Mouse (Mus musculus): Measurements from ENCODE around the gene Fxn.

Gene Fxn

DNA sequence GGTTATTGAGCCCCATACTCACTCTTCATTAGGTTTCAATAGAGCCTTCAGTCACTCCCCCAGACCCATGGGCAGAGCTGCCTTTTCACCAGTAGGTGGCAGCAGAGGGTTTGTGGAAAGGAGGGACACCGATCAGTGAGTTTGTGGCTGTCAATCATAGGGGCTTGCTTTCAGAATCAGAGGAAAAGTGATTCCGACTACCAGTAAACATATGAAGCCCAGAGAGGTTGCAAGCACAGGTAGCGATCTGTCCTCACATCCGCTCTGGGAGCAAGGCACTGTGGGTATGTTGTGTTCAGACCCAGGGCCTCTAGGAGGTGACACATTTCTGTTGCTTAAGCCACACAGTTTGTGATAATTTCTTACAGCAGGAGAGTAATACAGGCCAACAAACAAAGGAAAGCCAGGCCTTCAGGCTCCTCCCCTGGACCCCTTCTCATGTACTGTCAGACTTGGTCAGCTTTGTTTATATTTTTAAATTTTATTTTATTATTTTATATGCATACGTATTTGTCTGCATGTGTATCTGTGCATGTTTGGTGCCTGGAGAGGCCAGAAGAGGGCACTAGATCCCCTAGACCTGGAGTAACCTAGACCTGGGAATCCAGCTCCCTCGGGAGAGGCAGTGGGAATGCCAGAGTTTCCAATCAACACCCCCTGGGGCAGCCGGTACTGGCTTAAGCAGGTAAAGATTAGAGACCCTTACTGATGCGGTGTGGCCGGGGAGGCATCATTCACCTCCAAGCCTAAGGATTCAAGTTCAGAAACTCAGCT, 20.8 kb upstream of the Fxn start:
- DNase-seq (ENCODE audit: inconsistent ontology term) = peak; percentile 74

DNA sequence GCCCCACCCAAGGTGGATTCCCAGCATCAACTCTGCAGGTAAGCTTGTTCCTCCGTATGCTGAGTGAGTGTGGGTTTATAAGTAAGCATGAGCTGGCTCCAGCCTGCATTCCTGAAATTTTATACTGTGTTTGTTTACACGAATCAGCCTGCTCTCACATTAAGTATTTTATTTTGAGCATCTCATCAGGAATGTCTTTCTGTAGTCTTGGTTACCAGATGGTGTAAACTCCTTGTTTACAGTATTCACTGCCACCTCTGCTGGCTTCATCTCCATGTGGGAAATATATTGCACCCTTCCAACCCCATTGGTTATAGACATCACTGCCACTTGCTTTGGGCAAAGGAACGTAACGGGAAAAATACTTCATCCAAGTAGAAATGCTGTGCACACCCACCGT, 13.1 kb upstream of the Fxn start:
- DNase-seq (ENCODE audit: inconsistent ontology term) = peak; percentile 39

DNA sequence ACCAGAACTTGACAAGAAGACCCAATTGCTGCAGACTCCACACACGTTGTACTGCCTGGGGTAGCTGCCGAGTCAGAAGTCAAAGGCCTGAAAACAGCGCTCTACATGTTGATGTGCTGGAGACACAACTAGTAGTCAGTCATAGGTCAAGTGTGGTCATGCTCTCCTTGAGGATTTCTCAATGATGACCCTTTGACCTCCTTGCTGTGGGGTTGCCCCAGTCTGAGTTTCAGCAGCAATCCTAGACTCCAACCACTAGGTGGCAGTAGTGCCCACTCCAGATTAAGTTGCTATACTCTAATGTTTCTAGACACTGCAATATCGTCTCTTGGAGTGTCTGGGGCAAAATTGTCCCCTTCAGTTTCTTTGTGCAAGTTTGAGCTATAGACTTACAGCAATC, 3.8 kb upstream of the Fxn start:
- DNase-seq (ENCODE audit: inconsistent ontology term) = peak; percentile 36

- no peak for DNase-seq (ENCODE audit: inconsistent ontology term)
These were observed 1.0 kb upstream of the Fxn start for GRCm38 (mm10) chr19:24281288-24281980.

DNA sequence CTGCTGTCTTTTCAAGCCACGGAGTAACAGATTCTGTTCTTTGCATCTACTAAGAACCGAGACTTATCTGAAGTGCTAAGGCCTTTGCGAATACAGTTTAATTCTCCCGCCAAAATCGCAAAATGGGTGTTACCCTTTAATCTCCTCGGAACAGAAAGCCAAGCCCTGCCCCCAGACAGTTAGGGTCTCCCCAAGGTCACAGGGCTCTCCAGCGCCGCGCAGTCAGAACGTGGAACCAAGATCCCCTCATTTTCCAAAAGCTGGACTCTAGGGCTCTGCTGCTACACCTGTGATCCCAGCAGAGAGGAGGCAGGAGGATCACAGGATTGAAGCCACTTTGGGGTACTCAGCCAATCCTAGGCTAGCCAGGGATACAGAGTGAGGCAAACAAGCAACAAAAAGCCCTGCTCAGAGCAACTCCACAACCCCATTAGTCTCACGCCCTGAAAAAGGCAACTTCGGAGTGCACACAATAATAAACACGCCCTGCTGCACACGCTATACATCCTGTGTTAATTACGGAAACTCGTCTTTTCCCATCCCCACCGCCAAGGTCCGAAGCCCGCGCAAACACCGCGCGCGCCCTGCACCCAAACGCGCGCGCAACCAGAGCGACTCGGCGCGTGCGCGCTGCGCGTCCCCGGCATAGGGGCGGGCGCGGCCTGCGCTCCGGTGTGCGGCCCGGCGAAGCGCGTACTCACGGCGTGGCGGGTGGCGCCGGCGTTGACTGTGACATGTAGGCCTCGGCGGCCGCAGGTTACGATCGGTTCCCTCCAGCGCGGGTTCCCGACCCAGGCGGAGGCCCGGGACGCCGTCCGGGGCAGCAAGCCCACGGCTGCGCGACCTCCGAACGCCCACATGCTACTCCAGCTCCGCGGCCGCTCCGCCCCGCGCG, 452 bp downstream of the Fxn start:
- peak; percentile 91 for DNase-seq (ENCODE audit: inconsistent ontology term)

DNA sequence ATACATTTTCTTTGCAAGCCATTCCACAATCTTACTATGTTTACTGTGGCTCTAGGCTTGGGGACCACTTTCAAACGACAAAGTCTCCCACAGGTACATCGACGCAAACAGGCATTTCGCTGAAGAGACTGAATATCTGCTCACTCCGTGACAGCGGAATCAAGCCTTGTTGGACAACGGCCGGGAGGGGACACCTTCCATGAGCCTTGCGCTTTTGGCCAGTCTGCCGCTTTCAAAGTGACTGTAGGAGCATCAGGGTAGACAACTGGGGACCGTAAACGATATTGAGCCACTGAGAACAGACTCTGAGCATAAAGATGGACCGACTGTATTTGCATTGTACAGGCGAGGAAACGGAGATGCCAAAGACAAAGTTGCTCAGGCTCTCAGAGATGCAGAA, 1.5 kb downstream of the Fxn start:
- no peak for DNase-seq (ENCODE audit: inconsistent ontology term)

DNA sequence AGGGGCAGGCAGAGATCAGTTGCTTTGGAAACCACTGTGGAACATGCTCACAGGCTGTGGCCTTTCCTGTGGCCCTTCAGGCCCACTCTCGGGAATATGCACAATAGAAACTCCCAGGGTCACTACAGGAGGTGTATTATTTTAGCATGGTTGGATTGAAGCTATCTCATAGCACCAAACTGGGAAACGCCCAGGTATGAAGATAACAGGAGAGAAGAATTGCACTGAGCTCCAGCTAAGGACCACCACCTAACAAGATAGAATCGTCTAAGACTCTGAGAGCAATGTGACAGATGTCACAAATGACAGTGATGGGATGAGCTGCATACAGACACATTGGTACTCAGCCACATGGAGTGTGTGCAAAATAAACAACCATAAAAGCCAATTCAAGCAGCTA, 6.1 kb downstream of the Fxn start:
- no peak for DNase-seq (ENCODE audit: inconsistent ontology term)

DNA sequence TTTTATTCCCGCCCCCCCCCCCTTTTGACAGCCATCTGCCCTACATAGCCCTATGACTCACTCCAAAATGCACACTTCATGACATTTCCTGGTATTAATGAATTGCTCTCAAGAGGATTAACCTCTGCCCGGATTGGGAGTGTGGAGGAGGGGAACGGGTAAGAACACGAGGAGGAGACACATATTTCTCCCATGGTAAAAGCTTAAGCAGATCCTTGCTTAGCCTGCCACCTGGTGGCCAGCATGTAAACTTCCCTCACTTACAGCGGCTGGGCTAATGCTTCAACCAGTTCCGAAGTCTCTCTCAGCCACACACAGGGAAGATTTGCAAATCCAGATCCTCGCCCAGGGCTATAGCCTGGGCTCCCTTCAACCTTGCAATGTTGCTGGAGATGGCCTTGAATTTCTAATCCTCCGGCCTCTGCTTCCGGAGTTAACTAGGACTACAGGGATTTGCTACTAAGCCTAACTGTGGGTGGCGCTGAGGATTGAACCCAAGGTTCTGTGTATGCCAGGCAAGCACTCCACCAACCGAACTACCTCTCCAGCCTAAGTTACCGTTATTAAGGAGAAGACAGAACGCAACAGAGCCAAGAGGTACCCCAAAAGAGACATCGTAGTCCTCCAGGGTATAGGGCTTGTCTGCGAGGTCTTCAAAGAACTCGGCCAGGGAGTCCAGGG, 8.5 kb downstream of the Fxn start:
- DNase-seq (ENCODE audit: inconsistent ontology term) = peak; percentile 86

DNA sequence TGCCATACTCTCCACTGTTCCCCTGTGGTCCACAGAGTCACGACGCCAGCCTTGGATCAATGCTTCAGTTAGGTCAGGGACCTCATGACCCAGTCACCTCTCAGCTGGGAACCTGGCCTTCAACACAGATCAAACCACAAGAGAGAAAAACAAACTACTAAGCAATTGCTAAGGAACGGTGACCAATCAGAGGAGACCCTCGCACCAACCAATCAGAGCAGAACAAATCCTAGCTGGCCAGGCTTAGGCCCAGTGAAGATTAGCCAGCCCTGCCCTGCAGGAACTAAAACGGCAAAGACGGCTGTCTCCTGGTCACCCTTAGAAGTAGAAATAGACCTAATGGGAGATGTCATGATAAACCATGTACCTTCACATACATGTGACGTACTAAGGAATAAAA, 9.1 kb downstream of the Fxn start:
- DNase-seq (ENCODE audit: inconsistent ontology term) = no peak

DNA sequence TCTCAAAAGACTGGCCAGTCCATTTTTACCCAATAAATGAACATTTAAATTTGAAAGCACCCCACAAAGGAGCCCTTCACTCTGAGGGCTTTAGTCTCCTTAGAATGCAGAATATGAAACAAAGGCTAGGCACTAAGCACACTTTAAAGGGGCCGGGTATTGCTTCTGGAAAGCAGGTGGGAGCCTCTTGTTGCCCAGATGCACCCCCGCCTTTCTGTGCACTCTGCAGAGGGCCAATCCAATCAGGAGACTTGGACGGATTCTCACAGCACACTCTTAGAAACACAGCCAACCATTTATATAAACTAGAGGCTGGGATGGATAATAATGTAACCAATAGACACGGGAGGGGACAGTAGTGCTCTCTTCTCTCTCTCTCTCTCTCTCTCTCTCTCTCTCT, 11.9 kb downstream of the Fxn start:
- no peak for DNase-seq (ENCODE audit: inconsistent ontology term)

GRCm38 (mm10) chr19:24266046-24266830, 14.2 kb downstream of the Fxn start:
- DNase-seq (ENCODE audit: inconsistent ontology term) = no peak

- peak; percentile 62 for DNase-seq (ENCODE audit: inconsistent ontology term)
These were observed 15.4 kb downstream of the Fxn start for GRCm38 (mm10) chr19:24264991-24265390.

DNA sequence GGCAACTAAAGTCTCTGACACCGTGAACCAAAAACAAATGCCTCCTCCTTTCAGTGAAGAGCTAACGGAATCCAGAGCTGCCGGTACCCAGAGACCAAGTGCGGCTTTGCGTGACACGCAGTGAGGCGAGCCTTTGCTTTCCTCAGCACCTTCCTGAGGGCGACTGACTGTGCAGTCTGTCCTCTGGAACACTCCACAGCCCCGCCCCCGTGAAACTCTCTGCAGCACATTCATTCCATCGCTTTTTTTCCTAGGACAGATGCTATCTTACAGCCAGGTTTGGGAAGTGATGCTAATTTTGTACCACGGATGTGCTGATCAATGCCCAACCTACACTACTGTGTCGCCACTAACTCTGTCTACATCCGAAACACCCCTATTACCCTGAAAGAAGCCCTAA, 17.7 kb downstream of the Fxn start:
- DNase-seq (ENCODE audit: inconsistent ontology term) = no peak

- peak; percentile 26 for DNase-seq (ENCODE audit: inconsistent ontology term)
These were observed 20.7 kb downstream of the Fxn start for GRCm38 (mm10) chr19:24259390-24260351.

GRCm38 (mm10) chr19:24258368-24258767, 22.0 kb downstream of the Fxn start:
- no peak for DNase-seq (ENCODE audit: inconsistent ontology term)

DNA sequence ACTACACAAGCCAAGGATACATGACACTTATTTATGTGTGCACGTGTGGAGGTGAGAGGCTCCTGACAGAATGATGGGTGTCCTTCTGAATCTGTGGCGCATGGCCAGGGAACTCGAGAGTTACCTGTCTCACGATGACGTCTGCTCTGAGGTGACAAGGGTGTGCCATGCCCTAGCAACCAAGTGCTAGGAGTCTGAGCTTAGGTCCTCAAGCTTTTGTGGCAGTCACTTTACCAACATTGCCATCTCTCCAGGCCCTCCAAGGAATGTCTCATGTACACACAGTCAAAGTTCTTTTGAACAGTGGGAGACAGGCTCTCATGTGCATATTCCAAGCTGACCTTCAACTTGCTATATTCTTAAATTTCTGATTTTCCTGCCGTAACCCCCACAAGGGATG, 22.4 kb downstream of the Fxn start:
- DNase-seq (ENCODE audit: inconsistent ontology term) = no peak

DNA sequence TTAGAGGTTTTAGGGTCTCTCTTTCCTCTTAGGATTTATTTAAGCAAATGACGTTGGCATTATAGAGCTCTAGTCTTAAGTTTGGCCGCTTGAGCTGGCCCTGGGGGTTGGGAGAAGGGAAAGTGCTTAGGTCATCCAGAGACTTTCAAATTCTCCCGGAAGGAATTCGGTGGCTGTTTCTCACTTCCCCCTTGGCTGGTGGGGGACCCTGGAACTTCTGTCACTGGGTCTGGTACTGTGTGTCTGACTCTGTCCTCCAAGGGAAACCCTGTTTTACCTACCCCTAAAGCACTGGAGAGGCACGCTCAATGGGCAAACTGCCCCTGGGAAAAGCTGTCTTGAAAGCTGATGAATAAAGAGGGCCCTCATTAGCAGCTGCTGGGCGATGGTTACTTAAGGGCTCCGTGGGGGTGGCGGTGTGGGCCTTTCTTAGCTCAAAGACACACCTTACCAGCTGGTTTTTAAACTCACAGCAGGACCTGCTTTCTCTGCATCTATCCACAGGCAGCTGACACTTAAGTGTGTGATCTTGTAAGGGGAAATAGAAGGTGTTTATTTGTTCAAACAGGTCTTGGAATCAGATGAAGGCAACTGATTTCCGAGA, 26.6 kb downstream of the Fxn start:
- no peak for DNase-seq (ENCODE audit: inconsistent ontology term)

- no peak for DNase-seq (ENCODE audit: inconsistent ontology term)
These were observed 28.5 kb downstream of the Fxn start for GRCm38 (mm10) chr19:24251869-24252268.

- DNase-seq (ENCODE audit: inconsistent ontology term) = no peak
These were observed 37.1 kb downstream of the Fxn start for GRCm38 (mm10) chr19:24243340-24243739.

All from Muller cell, postnatal 12 days (primary cell).